Mouse (Mus musculus) liver, adult 2 months (tissue): ENCODE data around the gene Klf2. TPM values are rescaled to one million over a fixed set of nuclear protein-coding genes. Genes with fewer than 3 reads are reported as not detected.

Experiments
- DNase-seq: peaks from one replicate; pipeline ENCODE4 v3.0.0-alpha.2; 2011; ENCODE audit warnings: low read depth, low spot score; ENCODE audit errors: extremely low read depth
- H3K27ac ChIP-seq: fragments of 200-500 bp; replicated peaks from 2 replicates; pipeline ENCODE4 v1.5.1; 2012; ENCODE audit warnings: low read depth, mild to moderate bottlenecking, control low read depth, inconsistent platforms, low read length; ENCODE audit not compliant: insufficient read depth
- H3K27me3 ChIP-seq: fragments of 200-500 bp; 2 replicates; pipeline ENCODE4 v1.6.1; 2012; ENCODE audit warnings: mild to moderate bottlenecking, moderate library complexity, low read length, inconsistent platforms; ENCODE audit not compliant: control insufficient read depth, insufficient read depth
- H3K36me3 ChIP-seq: fragments of 200-500 bp; 2 replicates; pipeline ENCODE4 v1.6.1; 2012; ENCODE audit warnings: low read length, inconsistent platforms; ENCODE audit not compliant: control insufficient read depth, insufficient read depth
- H3K4me1 ChIP-seq: fragments of 200-500 bp; 2 replicates; pipeline ENCODE4 v1.6.1; 2011; ENCODE audit warnings: low read length; ENCODE audit not compliant: control insufficient read depth, insufficient read depth
- H3K4me3 ChIP-seq: fragments of 200-500 bp; 2 replicates; pipeline ENCODE4 v1.5.1; 2011; ENCODE audit warnings: low read depth, mild to moderate bottlenecking, control low read depth, low read length, moderate library complexity; ENCODE audit not compliant: insufficient read depth
- H3K79me2 ChIP-seq: fragments of 200-500 bp; 2 replicates; pipeline ENCODE4 v1.6.1; 2012; ENCODE audit warnings: inconsistent platforms, mild to moderate bottlenecking, low read length, moderate library complexity; ENCODE audit not compliant: control insufficient read depth, insufficient read depth
- H3K9ac ChIP-seq: fragments of 200-500 bp; 2 replicates; pipeline ENCODE4 v1.6.1; 2012; ENCODE audit warnings: low read depth, mild to moderate bottlenecking, control low read depth, inconsistent platforms, low read length
- CTCF ChIP-seq: fragments of 200-500 bp; IDR thresholded peaks from 2 replicates; pipeline ENCODE4 v1.5.1; 2011; ENCODE audit warnings: low read depth, low read length, control low read depth
- POLR2A ChIP-seq: fragments of 200-500 bp; IDR thresholded peaks from 2 replicates; pipeline ENCODE4 v1.6.1; 2011; ENCODE audit warnings: low read length, control low read depth; ENCODE audit not compliant: insufficient read depth; ENCODE audit errors: extremely low read depth
- WGBS: fragments of 180-500 bp; shearing (Covaris S2); methylation state at CpG from one replicate; pipeline ENCODE4 v1.1.7; 2018; 5-methylcytosine and 5-hydroxymethylcytosine counted together
- polyA plus RNA-seq: library from polyadenylated mRNA; depleted of rRNA; stranded (reverse); fragments of >200 nt; gene quantifications from 2 replicates; pipeline ENCODE4 v1.2.3, GENCODE M21; 2012
- total RNA-seq: library from RNA; depleted of rRNA; stranded (reverse); fragments of >200 nt; gene quantifications from 2 replicates; pipeline ENCODE4 v1.2.3, GENCODE M21; 2014

Klf2 gene
- total and polyA plus RNA-seq, 2 experiments = 2.8 to 6.0 TPM

DNA sequence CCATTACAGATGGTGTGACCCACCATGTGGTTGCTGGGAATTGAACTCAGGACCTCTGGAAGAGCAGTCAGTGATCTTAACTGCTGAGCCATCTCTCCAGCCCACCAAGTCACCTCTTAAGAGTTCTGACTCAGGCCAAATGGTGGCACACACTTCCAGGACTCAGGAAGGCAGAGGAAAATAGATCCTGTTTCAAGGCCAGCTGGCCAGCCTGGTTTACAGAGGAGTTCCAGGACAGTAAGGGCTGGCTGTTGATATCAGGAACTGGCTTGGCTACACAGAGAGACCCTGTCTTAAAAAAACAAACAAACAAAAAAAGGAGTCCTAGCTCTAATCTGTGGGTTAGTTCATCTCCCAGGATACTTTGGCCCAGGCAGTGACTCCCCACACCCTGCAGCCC lies 18.2 kb downstream of the Klf2 start:
- Histone ChIP-seq H3K36me3 (peaks cover 8% of the 10 kb centered on the region), H3K4me3 (no peak overlapping the region), H3K27me3 (no peaks in the 10 kb centered on the region), H3K9ac (no peak overlapping the region), H3K79me2 (no peaks in the 10 kb centered on the region), H3K4me1 (peaks cover 4% of the 10 kb centered on the region), H3K27ac (no peak overlapping the region)
- DNase-seq = peak; percentile 20
- TF ChIP-seq POLR2A (no peak), CTCF (no peak)

DNA sequence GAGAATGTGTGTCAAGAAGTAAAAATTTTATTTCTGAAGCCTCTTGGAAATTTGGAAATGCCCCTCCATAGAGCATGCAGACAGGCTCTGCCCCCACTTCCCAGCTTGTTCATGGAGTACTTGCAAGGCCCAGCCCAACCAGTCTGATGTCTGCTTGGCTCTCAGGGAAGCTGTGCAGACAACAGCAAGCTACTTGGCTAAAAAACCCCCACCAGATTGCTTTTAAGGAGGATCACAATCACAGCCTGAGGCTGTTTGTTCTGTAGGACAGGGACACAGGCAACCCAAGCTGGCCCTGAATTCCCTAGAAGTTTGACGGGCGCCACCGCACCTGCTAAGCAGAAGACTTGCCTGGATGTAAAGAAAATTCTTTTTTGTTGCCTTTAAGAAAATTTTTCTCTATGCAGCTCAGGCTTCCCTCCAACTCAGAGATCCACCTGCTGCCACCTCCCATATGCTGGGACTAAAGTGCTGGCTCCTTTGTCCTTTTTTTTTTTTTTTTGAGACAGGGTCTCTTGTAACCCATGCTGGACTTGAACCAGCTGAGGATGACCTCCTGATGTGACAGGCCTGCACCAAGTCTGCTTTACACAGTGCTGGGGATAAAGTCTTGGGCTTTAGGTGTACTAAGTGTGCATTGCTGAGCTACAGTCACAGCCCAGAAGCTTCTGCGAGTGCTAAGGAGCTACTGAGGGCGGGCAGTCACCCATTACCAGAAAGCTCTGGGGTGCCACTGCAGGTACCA lies 23.9 kb downstream of the Klf2 start:
- no peaks in the 10 kb centered on the region for H3K27me3 ChIP-seq
- no peak overlapping the region for H3K27ac ChIP-seq
- no peak overlapping the region for H3K9ac ChIP-seq
- peaks cover 8% of the 10 kb centered on the region for H3K36me3 ChIP-seq
- H3K79me2 ChIP-seq = no peaks in the 10 kb centered on the region
- TF ChIP-seq CTCF = no peak
- TF ChIP-seq POLR2A = no peak
- no peaks in the 10 kb centered on the region for H3K4me1 ChIP-seq
- no peak overlapping the region for H3K4me3 ChIP-seq
- WGBS = 97% methylated on average over 5 of the region's 5 CpGs
- no peak for DNase-seq

DNA sequence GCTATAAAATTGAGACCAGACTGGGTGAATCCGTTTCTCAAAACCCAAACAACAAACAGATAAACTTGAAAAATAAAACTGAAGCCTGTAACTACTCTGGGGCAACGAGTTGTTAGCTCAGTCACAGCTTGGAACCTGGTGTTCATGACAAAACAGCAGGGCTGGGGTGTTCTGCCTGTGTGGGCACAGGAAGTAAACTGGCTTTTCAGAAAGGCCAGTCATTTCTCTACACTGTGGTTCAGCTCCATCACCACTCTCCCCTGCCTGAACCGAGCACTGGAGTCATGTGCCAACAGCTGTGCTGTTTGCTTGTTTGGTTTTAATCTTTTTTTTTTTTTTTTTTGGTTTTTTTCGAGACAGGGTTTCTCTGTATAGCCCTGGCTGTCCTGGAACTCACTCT lies 24.9 kb downstream of the Klf2 start:
- Histone ChIP-seq H3K9ac (no peak overlapping the region), H3K4me1 (no peaks in the 10 kb centered on the region), H3K36me3 (peaks cover 8% of the 10 kb centered on the region), H3K27ac (no peak overlapping the region), H3K4me3 (no peak overlapping the region), H3K27me3 (no peaks in the 10 kb centered on the region), H3K79me2 (no peaks in the 10 kb centered on the region)
- no peak for DNase-seq
- 81% methylated on average over 3 of the region's 4 CpGs for WGBS
- TF ChIP-seq CTCF (no peak), POLR2A (no peak)

DNA sequence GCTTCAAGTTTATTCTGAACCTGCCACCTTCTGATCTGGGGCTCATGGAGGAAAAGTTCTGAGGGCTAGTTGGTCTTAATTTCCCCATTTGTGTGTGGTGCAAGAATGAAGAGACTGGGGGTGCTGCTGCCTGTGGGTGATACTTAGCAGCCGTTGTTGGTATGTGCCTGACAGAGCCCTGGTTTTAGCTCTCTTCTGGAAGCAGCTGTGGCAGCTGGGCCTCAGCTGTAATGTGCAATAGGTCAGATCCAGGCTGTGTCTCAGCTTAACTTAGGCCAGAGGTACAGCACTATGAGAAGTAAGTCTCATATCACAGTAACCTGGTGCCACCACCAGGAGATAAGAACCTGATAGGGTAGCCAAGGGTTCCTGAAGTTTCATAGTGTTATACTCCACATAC lies 28.7 kb downstream of the Klf2 start:
- no peaks in the 10 kb centered on the region for H3K4me1 ChIP-seq
- no peak for DNase-seq
- no peak overlapping the region for H3K9ac ChIP-seq
- WGBS = 83% methylated on average over 1 of the region's 1 CpGs
- TF ChIP-seq CTCF (no peak), POLR2A (no peak)
- H3K79me2 ChIP-seq = no peaks in the 10 kb centered on the region
- H3K4me3 ChIP-seq = no peak overlapping the region
- no peaks in the 10 kb centered on the region for H3K36me3 ChIP-seq
- H3K27me3 ChIP-seq = no peaks in the 10 kb centered on the region
- no peak overlapping the region for H3K27ac ChIP-seq

DNA sequence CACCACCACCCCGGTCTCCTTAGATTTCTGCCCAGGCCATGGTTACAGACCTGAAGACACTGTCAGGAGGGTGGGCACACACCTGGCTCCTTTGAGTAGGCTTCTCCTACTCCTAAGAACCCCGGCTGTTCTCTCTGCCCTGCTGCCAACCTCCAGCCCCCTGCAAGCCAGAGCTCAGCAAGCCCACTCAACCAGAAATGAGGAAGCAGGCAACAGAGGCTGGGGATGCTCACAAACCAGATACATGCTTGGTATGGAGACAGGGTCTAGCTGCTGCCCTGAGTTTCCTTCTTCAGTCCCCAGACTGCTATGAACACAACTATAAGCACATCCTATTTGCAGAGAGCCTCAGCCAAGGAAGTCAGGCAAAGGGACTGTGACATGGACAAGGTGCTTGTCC lies 29.3 kb downstream of the Klf2 start:
- H3K9ac ChIP-seq = no peak overlapping the region
- H3K36me3 ChIP-seq = no peaks in the 10 kb centered on the region
- DNase-seq = no peak
- no peaks in the 10 kb centered on the region for H3K4me1 ChIP-seq
- 97% methylated on average over 2 of the region's 2 CpGs for WGBS
- H3K27me3 ChIP-seq = no peaks in the 10 kb centered on the region
- no peak overlapping the region for H3K4me3 ChIP-seq
- H3K27ac ChIP-seq = no peak overlapping the region
- H3K79me2 ChIP-seq = no peaks in the 10 kb centered on the region
- TF ChIP-seq POLR2A = no peak
- no peak for TF ChIP-seq CTCF

DNA sequence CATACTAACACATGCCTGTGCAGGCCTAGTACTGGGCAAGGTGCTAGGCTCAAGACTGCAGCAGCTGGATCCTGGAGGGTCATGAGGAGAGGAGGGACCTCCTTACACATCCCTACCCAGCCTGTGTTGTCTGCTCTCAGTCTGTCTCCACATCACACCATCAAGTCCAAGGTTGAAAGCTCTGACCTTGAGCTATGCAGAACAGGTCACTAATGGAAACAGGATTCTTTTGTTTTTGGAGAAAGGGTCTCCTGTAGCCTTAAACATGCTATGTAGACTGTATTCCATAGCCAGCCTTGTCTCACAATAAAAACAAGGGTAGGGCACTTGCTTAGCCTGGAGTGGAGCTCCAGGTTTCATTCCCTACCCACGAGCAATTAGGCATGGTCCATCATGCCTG lies 30.1 kb downstream of the Klf2 start:
- H3K27me3 ChIP-seq = no peaks in the 10 kb centered on the region
- no peak overlapping the region for H3K9ac ChIP-seq
- 97% methylated on average over 1 of the region's 1 CpGs for WGBS
- DNase-seq = no peak
- H3K27ac ChIP-seq = no peak overlapping the region
- peaks cover 7% of the 10 kb centered on the region for H3K4me1 ChIP-seq
- no peak overlapping the region for H3K4me3 ChIP-seq
- no peaks in the 10 kb centered on the region for H3K36me3 ChIP-seq
- H3K79me2 ChIP-seq = no peaks in the 10 kb centered on the region
- TF ChIP-seq CTCF (no peak), POLR2A (no peak)
